Mouse (Mus musculus) frontal cortex, postnatal 25 days (tissue): Measurements from ENCODE around the gene Tigd2.

Experiments used
- DNase-seq, 2 experiments: peaks; one replicate each; pipeline ENCODE4 v3.0.0; 2022; ENCODE audit warnings: low spot score in 2 of 2

Tigd2 gene

GRCm38 (mm10) chr6:59255909-59256308 lies 47.2 kb downstream of the Tigd2 start:
- no peak for DNase-seq
